Mouse (Mus musculus): ENCODE data around the gene Arid5b.

Gene Arid5b

GRCm38 (mm10) chr10:68231385-68232182 is 47.0 kb downstream of the Arid5b start:
- DNase-seq = no peak

- DNase-seq = no peak
Measured at GRCm38 (mm10) chr10:68230653-68231384, 47.7 kb downstream of the Arid5b start.

- no peak for DNase-seq
Measured at GRCm38 (mm10) chr10:68229640-68230565, 48.6 kb downstream of the Arid5b start.

GRCm38 (mm10) chr10:68222676-68223075 is 55.9 kb downstream of the Arid5b start:
- DNase-seq = no peak

GRCm38 (mm10) chr10:68222012-68222411 is 56.5 kb downstream of the Arid5b start:
- no peak for DNase-seq

GRCm38 (mm10) chr10:68219327-68219726 is 59.2 kb downstream of the Arid5b start:
- DNase-seq = no peak

GRCm38 (mm10) chr10:68218678-68219077 is 59.9 kb downstream of the Arid5b start:
- no peak for DNase-seq

GRCm38 (mm10) chr10:68214809-68215468 is 63.6 kb downstream of the Arid5b start:
- DNase-seq = no peak

GRCm38 (mm10) chr10:68212061-68212915 is 66.3 kb downstream of the Arid5b start:
- DNase-seq = peak in 1 of 2 experiments; percentile 5

- no peak for DNase-seq
Measured at GRCm38 (mm10) chr10:68211514-68211913, 67.0 kb downstream of the Arid5b start.

GRCm38 (mm10) chr10:68210025-68210642 is 68.4 kb downstream of the Arid5b start:
- no peak for DNase-seq

GRCm38 (mm10) chr10:68208670-68209065 is 69.9 kb downstream of the Arid5b start:
- no peak for DNase-seq

GRCm38 (mm10) chr10:68207803-68208669 is 70.5 kb downstream of the Arid5b start:
- DNase-seq = peak in 1 of 2 experiments; percentile 24

GRCm38 (mm10) chr10:68204391-68204790 is 74.1 kb downstream of the Arid5b start:
- no peak for DNase-seq

GRCm38 (mm10) chr10:68203860-68204259 is 74.7 kb downstream of the Arid5b start:
- no peak for DNase-seq

- no peak for DNase-seq
Measured at GRCm38 (mm10) chr10:68203322-68203721, 75.2 kb downstream of the Arid5b start.

GRCm38 (mm10) chr10:68199440-68199839 is 79.1 kb downstream of the Arid5b start:
- peak in 1 of 2 experiments; percentile 2 for DNase-seq

GRCm38 (mm10) chr10:68196324-68196723 is 82.2 kb downstream of the Arid5b start:
- DNase-seq = no peak

- DNase-seq = no peak
Measured at GRCm38 (mm10) chr10:68193561-68193960, 85.0 kb downstream of the Arid5b start.

- peak in 1 of 2 experiments; percentile 27 for DNase-seq
Measured at GRCm38 (mm10) chr10:68192824-68193255, 85.7 kb downstream of the Arid5b start.
